Mouse (Mus musculus) midbrain, embryonic 13.5 days (tissue): ENCODE results near the gene Pacs2. TPM values are rescaled to one million over a fixed set of nuclear protein-coding genes. Genes with fewer than 3 reads are reported as not detected.
A peak's percentile ranks its signal among the peaks of the same experiment; 100 is the strongest.

Experiments
- ATAC-seq: fragments of 200-750 bp; cut with Nextera tagmentation; 2 replicates; pipeline ENCODE4 v1.8.0; 2017; ENCODE audit warnings: mild to moderate bottlenecking, moderate TSS enrichment, moderate library complexity
- H3K27ac ChIP-seq: fragments of 300-500 bp; sonication (generic); 2 replicates; pipeline ENCODE4 v1.5.1; 2015; ENCODE audit warnings: inconsistent platforms, mild to moderate bottlenecking, moderate library complexity
- H3K27me3 ChIP-seq: fragments of 300-500 bp; sonication (generic); 2 replicates; pipeline ENCODE4 v1.6.1; 2015; ENCODE audit warnings: mild to moderate bottlenecking, inconsistent platforms
- H3K36me3 ChIP-seq: fragments of 300-500 bp; sonication (generic); 2 replicates; pipeline ENCODE4 v1.6.1; 2015; ENCODE audit warnings: mild to moderate bottlenecking, inconsistent platforms
- H3K4me1 ChIP-seq: fragments of 300-500 bp; sonication (generic); replicated peaks from 2 replicates; pipeline ENCODE4 v1.6.1; 2015; ENCODE audit warnings: inconsistent platforms
- H3K4me2 ChIP-seq: fragments of 300-500 bp; sonication (generic); replicated peaks from 2 replicates; pipeline ENCODE4 v1.6.1; 2015; ENCODE audit warnings: moderate library complexity, mild to moderate bottlenecking, inconsistent platforms
- H3K4me3 ChIP-seq: fragments of 300-500 bp; sonication (generic); replicated peaks from 2 replicates; pipeline ENCODE4 v1.5.1; 2015; ENCODE audit warnings: mild to moderate bottlenecking, inconsistent platforms
- H3K9ac ChIP-seq: fragments of 300-500 bp; sonication (generic); replicated peaks from 2 replicates; pipeline ENCODE4 v1.6.1; 2015; ENCODE audit warnings: mild to moderate bottlenecking, inconsistent platforms
- H3K9me3 ChIP-seq: fragments of 300-500 bp; sonication (generic); 2 replicates; pipeline ENCODE4 v1.6.1; 2016; ENCODE audit warnings: mild to moderate bottlenecking, inconsistent platforms
- WGBS: fragments of 180-500 bp; shearing (Covaris S2); methylation state at CpG from one replicate; pipeline ENCODE4 v1.1.7; 2015; 5-methylcytosine and 5-hydroxymethylcytosine counted together
- microRNA-seq: library from miRNA; unstranded; fragments of <30 nt; microRNA quantifications from one replicate; pipeline ENCODE4, GENCODE M21; 2016
- polyA plus RNA-seq: library from polyadenylated mRNA; unstranded; fragments of >200 nt; fragmentation: Nextera tagmentation; extraction: Ambion mirVana; gene quantifications from 2 replicates; pipeline ENCODE4 v1.2.1, GENCODE M21; 2015

Gene Pacs2
- polyA plus RNA-seq, 1 experiment from 2014 or later = 26.5 TPM

GRCm38 (mm10) chr12:113114856-113115538, 100.7 kb downstream of the Pacs2 start:
- H3K36me3 ChIP-seq = peaks cover 67% of the 10 kb centered on the region
- WGBS = 90% methylated on average over 16 of the region's 16 CpGs
- no peak for ATAC-seq
- H3K27me3 ChIP-seq = no peaks in the 10 kb centered on the region
- no peaks in the 10 kb centered on the region for H3K4me1 ChIP-seq
- H3K9ac ChIP-seq = no peak overlapping the region
- no peak overlapping the region for H3K4me3 ChIP-seq
- no peak overlapping the region for H3K27ac ChIP-seq
- no peak overlapping the region for H3K4me2 ChIP-seq
- H3K9me3 ChIP-seq = no peaks in the 10 kb centered on the region

- no peak overlapping the region; the same call in 1 of the 2 replicates for H3K9ac ChIP-seq
- H3K4me2 ChIP-seq = no peak overlapping the region
- peak; percentile 67 for ATAC-seq
- peaks cover 89% of the 10 kb centered on the region for H3K36me3 ChIP-seq
- H3K4me3 ChIP-seq = no peak overlapping the region
- H3K27me3 ChIP-seq = no peaks in the 10 kb centered on the region
- H3K4me1 ChIP-seq = no peaks in the 10 kb centered on the region
- H3K9me3 ChIP-seq = no peaks in the 10 kb centered on the region
- no peak overlapping the region for H3K27ac ChIP-seq
- WGBS = 87% methylated on average over 20 of the region's 20 CpGs
Observed at GRCm38 (mm10) chr12:113119516-113120410, 105.5 kb downstream of the Pacs2 start.

Small RNAs within 50 kb of the gene (microRNA-seq; reads per million reads assigned to microRNA genes)
- not detected for gene Gm44471

Other genes starting within 250 kb of the Pacs2 start
- 0.31 and 0.37 TPM in 2 replicates for gene Ahnak2, start 211.9 kb upstream of the Pacs2 start, polyA plus RNA-seq
- gene Clba1, start 205.6 kb upstream of the Pacs2 start, polyA plus RNA-seq = 19.4 and 22.7 TPM in 2 replicates
- gene Cdca4, start 185.1 kb upstream of the Pacs2 start, polyA plus RNA-seq = 82.7 and 85.0 TPM in 2 replicates
- gene Gpr132, start 146.3 kb upstream of the Pacs2 start, polyA plus RNA-seq = not detected in 2 replicates
- 9.4 and 10.5 TPM in 2 replicates for gene Jag2, start 84.7 kb upstream of the Pacs2 start, polyA plus RNA-seq
- 53.7 and 61.9 TPM in 2 replicates for gene Nudt14, start 72.4 kb upstream of the Pacs2 start, polyA plus RNA-seq
- gene Btbd6, start 38.0 kb upstream of the Pacs2 start, polyA plus RNA-seq = 36.1 and 37.8 TPM in 2 replicates
- gene Brf1, start 13.8 kb upstream of the Pacs2 start, polyA plus RNA-seq = 60.3 and 61.9 TPM in 2 replicates
- gene Tex22, start 60.0 kb downstream of the Pacs2 start, polyA plus RNA-seq = 0.20 TPM in 1 of 2 replicates, not detected in the other
- gene Mta1, start 83.8 kb downstream of the Pacs2 start, polyA plus RNA-seq = 17.2 and 17.4 TPM in 2 replicates
- gene Crip2, start 125.7 kb downstream of the Pacs2 start, polyA plus RNA-seq = 360 TPM in 2 replicates
- 31.0 and 35.1 TPM in 2 replicates for gene Crip1, start 131.8 kb downstream of the Pacs2 start, polyA plus RNA-seq
- gene Tedc1, start 141.9 kb downstream of the Pacs2 start, polyA plus RNA-seq = 21.3 and 21.6 TPM in 2 replicates
- 24.7 and 30.2 TPM in 2 replicates for gene Tmem121, start 171.4 kb downstream of the Pacs2 start, polyA plus RNA-seq